Mouse (Mus musculus): ENCODE results near the gene Fndc8. TPM values are rescaled to one million over a fixed set of nuclear protein-coding genes. Genes with fewer than 3 reads are reported as not detected.
"Not testable (repeated sequence)": the region's sequence is repeated elsewhere in the genome, so short reads cannot be mapped to it uniquely, and the experiment has no call there.

The Fndc8 gene
- polyA plus RNA-seq, 1 experiment from 2014 or later: 0.35 TPM

- Histone ChIP-seq H3K4me2 (ENCODE audit: low read length) (no peak overlapping the region), H3K9ac (ENCODE audit: low read length) (no peak overlapping the region), H3K27me3 (ENCODE audit: control insufficient read depth, insufficient read depth, low read length) (no peaks in the 10 kb centered on the region), H3K36me3 (ENCODE audit: control insufficient read depth, insufficient read depth, low read length) (peaks cover 96% of the 10 kb centered on the region), H3K27ac (replicated peaks in 1 of 2; ENCODE audit: control insufficient read depth in 1 of 2, insufficient read depth in 1 of 2, low read depth in 2 of 2, low read length in 2 of 2) (no peak overlapping the region), H3K9me3 (ENCODE audit: control insufficient read depth, low read length) (no peaks in the 10 kb centered on the region), H3K4me3 (ENCODE audit: control insufficient read depth in 1 of 2, insufficient read depth in 1 of 2, low read depth in 1 of 2, low read length in 2 of 2) (no peak overlapping the region), H3K4me1 (ENCODE audit: control insufficient read depth in 2 of 2, insufficient read depth in 2 of 2, low read length in 2 of 2) (peaks cover 8 to 10% of the 10 kb centered on the region in 2 experiments; a peak in 3 of 4 replicates)
- WGBS: 51% methylated on average over 10 of the region's 10 CpGs
- ATAC-seq (ENCODE audit: insufficient number of reproducible peaks, insufficient read depth, low FRiP score, low read depth): no peak
Observed at GRCm38 (mm10) chr11:82920768-82921167, 28.8 kb downstream of the Fndc8 start.

GRCm38 (mm10) chr11:82921691-82922090 lies 29.8 kb downstream of the Fndc8 start:
- H3K4me1 ChIP-seq (ENCODE audit: control insufficient read depth in 2 of 2, insufficient read depth in 2 of 2, low read length in 2 of 2): peaks cover 10 to 11% of the 10 kb centered on the region in 2 experiments; a peak in 3 of 4 replicates
- H3K9ac ChIP-seq (ENCODE audit: low read length): no peak overlapping the region
- no peak overlapping the region for H3K4me2 ChIP-seq (ENCODE audit: low read length)
- no peak for ATAC-seq (ENCODE audit: insufficient number of reproducible peaks, insufficient read depth, low FRiP score, low read depth)
- H3K36me3 ChIP-seq (ENCODE audit: control insufficient read depth, insufficient read depth, low read length): peaks cover 96% of the 10 kb centered on the region
- WGBS: 80% methylated on average over 4 of the region's 4 CpGs
- H3K27me3 ChIP-seq (ENCODE audit: control insufficient read depth, insufficient read depth, low read length): no peaks in the 10 kb centered on the region
- H3K9me3 ChIP-seq (ENCODE audit: control insufficient read depth, low read length): no peaks in the 10 kb centered on the region
- no peak overlapping the region for H3K4me3 ChIP-seq (ENCODE audit: control insufficient read depth in 1 of 2, insufficient read depth in 1 of 2, low read depth in 1 of 2, low read length in 2 of 2)
- no peak overlapping the region for H3K27ac ChIP-seq (replicated peaks in 1 of 2; ENCODE audit: control insufficient read depth in 1 of 2, insufficient read depth in 1 of 2, low read depth in 2 of 2, low read length in 2 of 2)

- not testable (repeated sequence) for H3K4me2 ChIP-seq (ENCODE audit: low read length); H3K27me3 ChIP-seq (ENCODE audit: control insufficient read depth, insufficient read depth, low read length); H3K4me3 ChIP-seq (ENCODE audit: control insufficient read depth in 1 of 2, insufficient read depth in 1 of 2, low read depth in 1 of 2, low read length in 2 of 2); H3K27ac ChIP-seq (replicated peaks in 1 of 2; ENCODE audit: control insufficient read depth in 1 of 2, insufficient read depth in 1 of 2, low read depth in 2 of 2, low read length in 2 of 2); H3K9me3 ChIP-seq (ENCODE audit: control insufficient read depth, low read length); ATAC-seq (ENCODE audit: insufficient number of reproducible peaks, insufficient read depth, low FRiP score, low read depth); H3K9ac ChIP-seq (ENCODE audit: low read length)
- Histone ChIP-seq H3K4me1 (ENCODE audit: control insufficient read depth in 2 of 2, insufficient read depth in 2 of 2, low read length in 2 of 2) (peaks cover 10 to 11% of the 10 kb centered on the region in 2 experiments; a peak in 3 of 4 replicates), H3K36me3 (ENCODE audit: control insufficient read depth, insufficient read depth, low read length) (peaks cover 96% of the 10 kb centered on the region)
- 78% methylated on average over 6 of the region's 6 CpGs for WGBS
Observed at GRCm38 (mm10) chr11:82923910-82924309, 32.0 kb downstream of the Fndc8 start.

- no peak overlapping the region for H3K27ac ChIP-seq (replicated peaks in 1 of 2; ENCODE audit: control insufficient read depth in 1 of 2, insufficient read depth in 1 of 2, low read depth in 2 of 2, low read length in 2 of 2)
- no peak overlapping the region for H3K4me2 ChIP-seq (ENCODE audit: low read length)
- WGBS: 61% methylated on average over 20 of the region's 20 CpGs
- ATAC-seq (ENCODE audit: insufficient number of reproducible peaks, insufficient read depth, low FRiP score, low read depth): no peak
- H3K4me3 ChIP-seq (ENCODE audit: control insufficient read depth in 1 of 2, insufficient read depth in 1 of 2, low read depth in 1 of 2, low read length in 2 of 2): no peak overlapping the region
- 0 out of 2 replicates have a peak, but pooled peaks cover 4% of the 10 kb centered on the region for H3K27me3 ChIP-seq (ENCODE audit: control insufficient read depth, insufficient read depth, low read length)
- H3K4me1 ChIP-seq (ENCODE audit: control insufficient read depth in 2 of 2, insufficient read depth in 2 of 2, low read length in 2 of 2): peaks cover 10 to 16% of the 10 kb centered on the region in 2 experiments; a peak in 3 of 4 replicates
- H3K9ac ChIP-seq (ENCODE audit: low read length): no peak overlapping the region
- no peaks in the 10 kb centered on the region; the same call in 1 of the 2 replicates for H3K9me3 ChIP-seq (ENCODE audit: control insufficient read depth, low read length)
- peaks cover 77% of the 10 kb centered on the region for H3K36me3 ChIP-seq (ENCODE audit: control insufficient read depth, insufficient read depth, low read length)
Observed at GRCm38 (mm10) chr11:82928897-82929632, 37.1 kb downstream of the Fndc8 start.

- WGBS: 72% methylated on average over 3 of the region's 3 CpGs
- no peak overlapping the region for H3K4me3 ChIP-seq (ENCODE audit: control insufficient read depth in 1 of 2, insufficient read depth in 1 of 2, low read depth in 1 of 2, low read length in 2 of 2)
Observed at GRCm38 (mm10) chr11:82929633-82929950, 37.7 kb downstream of the Fndc8 start.

GRCm38 (mm10) chr11:82930391-82930955 lies 38.5 kb downstream of the Fndc8 start:
- H3K4me1 ChIP-seq (ENCODE audit: control insufficient read depth in 2 of 2, insufficient read depth in 2 of 2, low read length in 2 of 2); H3K9me3 ChIP-seq (ENCODE audit: control insufficient read depth, low read length); H3K27me3 ChIP-seq (ENCODE audit: control insufficient read depth, insufficient read depth, low read length); ATAC-seq (ENCODE audit: insufficient number of reproducible peaks, insufficient read depth, low FRiP score, low read depth); H3K27ac ChIP-seq (replicated peaks in 1 of 2; ENCODE audit: control insufficient read depth in 1 of 2, insufficient read depth in 1 of 2, low read depth in 2 of 2, low read length in 2 of 2): not testable (repeated sequence)
- Histone ChIP-seq H3K4me3 (ENCODE audit: control insufficient read depth in 1 of 2, insufficient read depth in 1 of 2, low read depth in 1 of 2, low read length in 2 of 2) (peak overlapping the region; percentile 49 to 53), H3K9ac (ENCODE audit: low read length) (peak overlapping the region; percentile 68), H3K4me2 (ENCODE audit: low read length) (peak overlapping the region; percentile 74), H3K36me3 (ENCODE audit: control insufficient read depth, insufficient read depth, low read length) (peaks cover 74% of the 10 kb centered on the region)
- 21% methylated on average over 77 of the region's 85 CpGs for WGBS

More at GRCm38 (mm10) chr11:82929633-82929950, 37.7 kb downstream of the Fndc8 start:
- Histone ChIP-seq H3K36me3 (ENCODE audit: control insufficient read depth, insufficient read depth, low read length) (peaks cover 77% of the 10 kb centered on the region), H3K27ac (replicated peaks in 1 of 2; ENCODE audit: control insufficient read depth in 1 of 2, insufficient read depth in 1 of 2, low read depth in 2 of 2, low read length in 2 of 2) (no peak overlapping the region), H3K9ac (ENCODE audit: low read length) (no peak overlapping the region), H3K4me2 (ENCODE audit: low read length) (no peak overlapping the region), H3K4me1 (ENCODE audit: control insufficient read depth in 2 of 2, insufficient read depth in 2 of 2, low read length in 2 of 2) (peaks cover 10 to 16% of the 10 kb centered on the region in 2 experiments; a peak in 3 of 4 replicates), H3K27me3 (ENCODE audit: control insufficient read depth, insufficient read depth, low read length) (0 out of 2 replicates have a peak, but pooled peaks cover 4% of the 10 kb centered on the region), H3K9me3 (ENCODE audit: control insufficient read depth, low read length) (no peaks in the 10 kb centered on the region; the same call in 1 of the 2 replicates)
- no peak for ATAC-seq (ENCODE audit: insufficient number of reproducible peaks, insufficient read depth, low FRiP score, low read depth)

- H3K4me2 ChIP-seq (ENCODE audit: low read length): peak overlapping the region; percentile 74
- H3K4me3 ChIP-seq (ENCODE audit: control insufficient read depth in 1 of 2, insufficient read depth in 1 of 2, low read depth in 1 of 2, low read length in 2 of 2): peak overlapping the region; percentile 49 to 53
- peak overlapping the region; percentile 68 for H3K9ac ChIP-seq (ENCODE audit: low read length)
- H3K4me1 ChIP-seq (ENCODE audit: control insufficient read depth in 2 of 2, insufficient read depth in 2 of 2, low read length in 2 of 2); ATAC-seq (ENCODE audit: insufficient number of reproducible peaks, insufficient read depth, low FRiP score, low read depth); H3K9me3 ChIP-seq (ENCODE audit: control insufficient read depth, low read length); H3K27ac ChIP-seq (replicated peaks in 1 of 2; ENCODE audit: control insufficient read depth in 1 of 2, insufficient read depth in 1 of 2, low read depth in 2 of 2, low read length in 2 of 2); H3K27me3 ChIP-seq (ENCODE audit: control insufficient read depth, insufficient read depth, low read length): not testable (repeated sequence)
- H3K36me3 ChIP-seq (ENCODE audit: control insufficient read depth, insufficient read depth, low read length): peaks cover 74% of the 10 kb centered on the region
- 9% methylated on average over 48 of the region's 63 CpGs for WGBS
Observed at GRCm38 (mm10) chr11:82931161-82931560, 39.2 kb downstream of the Fndc8 start.

Data from heart, embryonic 14.5 days (tissue).